Mouse (Mus musculus) urinary bladder, postnatal 25 days (tissue): ENCODE data around the gene Zc3h12a.

Experiments
- DNase-seq: peaks from one replicate; pipeline ENCODE4 v3.0.0; 2022; ENCODE audit warnings: low spot score

Zc3h12a gene

DNA sequence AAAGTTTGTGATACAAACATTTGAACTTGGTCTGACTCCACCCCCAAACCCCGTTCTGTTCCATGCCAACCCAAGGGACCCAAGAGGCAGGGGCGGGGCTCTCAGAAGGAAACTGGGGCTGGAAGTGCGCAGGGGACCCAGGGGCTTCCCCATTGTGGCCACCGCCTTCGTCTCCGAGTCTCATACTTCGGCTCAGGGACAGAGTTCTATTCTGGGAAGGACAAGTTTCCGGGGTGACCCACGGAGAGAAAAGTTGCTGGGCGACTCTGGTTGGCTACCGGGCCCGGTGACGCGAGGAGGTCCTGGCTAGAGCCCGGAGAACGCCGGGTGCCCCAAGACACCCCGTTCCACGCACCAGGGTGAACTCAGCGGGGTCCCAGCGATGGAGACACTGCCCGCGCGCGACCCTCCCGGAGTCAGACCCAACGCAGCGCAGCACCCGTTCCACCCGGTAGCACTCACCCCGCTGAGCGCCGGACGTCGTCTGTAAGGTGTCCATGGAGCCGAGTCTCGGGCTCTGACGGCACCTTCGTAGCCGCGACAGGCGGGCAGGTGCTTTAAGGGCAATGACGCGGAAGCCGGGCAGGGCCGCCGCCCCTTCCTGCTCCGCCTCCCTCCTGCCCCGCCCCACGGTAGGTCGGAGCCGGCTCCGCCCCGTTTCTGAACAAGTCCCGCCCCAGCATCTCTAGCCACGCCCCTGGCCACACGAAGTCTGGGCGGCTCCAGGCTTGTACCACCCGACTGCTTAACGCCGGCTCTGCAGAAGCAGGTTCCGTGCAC is at the start of gene Zc3h12a:
Gene Zc3h12a (minus strand): TSS at position 536 of the 780 bp plus-strand sequence.
- DNase-seq = peak; percentile 92

DNA sequence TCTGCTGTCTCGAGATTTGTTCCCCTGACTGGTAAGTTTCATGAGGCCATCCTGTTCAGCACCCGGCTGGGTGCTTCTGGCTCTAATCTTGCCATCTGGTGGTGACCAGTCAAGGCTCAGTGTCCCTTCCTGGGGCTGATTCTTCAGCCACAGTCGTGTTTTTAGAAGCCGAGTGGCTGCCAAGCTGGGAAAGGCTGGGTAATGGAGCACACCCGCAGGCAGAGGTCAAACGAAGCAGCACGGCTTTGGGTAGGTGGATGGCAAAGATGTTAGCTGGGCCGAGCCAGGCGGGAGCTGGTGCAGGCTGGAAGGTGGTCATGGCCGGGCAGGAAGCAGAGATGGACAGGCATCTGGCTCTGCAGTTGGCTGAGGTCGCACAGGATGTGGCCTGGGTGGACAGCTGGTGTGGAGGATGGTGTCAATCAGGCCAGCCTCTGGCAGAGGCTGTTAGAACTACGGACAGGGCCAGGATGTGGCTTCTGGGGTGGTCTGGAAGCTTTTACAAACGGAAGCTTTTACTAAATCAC is 49.1 kb upstream of the Zc3h12a start:
- no peak for DNase-seq

DNA sequence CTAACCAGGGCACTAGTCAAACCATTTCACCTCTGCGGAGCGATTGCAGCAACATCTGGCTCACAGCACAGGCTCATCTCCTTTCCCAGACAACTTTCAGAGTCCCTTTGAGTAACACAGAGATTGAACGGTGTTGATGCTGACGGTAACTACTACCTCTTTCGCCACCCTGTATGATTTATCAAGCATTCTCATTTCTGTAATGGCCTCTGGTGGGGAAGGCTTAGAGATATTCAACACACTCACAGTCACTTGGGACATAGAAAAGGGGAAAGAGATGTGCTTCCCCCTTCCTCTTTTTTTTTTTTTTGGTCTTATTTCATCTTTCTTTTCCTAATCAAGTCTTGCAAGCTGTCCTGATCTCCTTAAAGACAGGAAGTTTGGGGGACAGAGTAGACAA is 48.5 kb upstream of the Zc3h12a start:
- DNase-seq = no peak

DNA sequence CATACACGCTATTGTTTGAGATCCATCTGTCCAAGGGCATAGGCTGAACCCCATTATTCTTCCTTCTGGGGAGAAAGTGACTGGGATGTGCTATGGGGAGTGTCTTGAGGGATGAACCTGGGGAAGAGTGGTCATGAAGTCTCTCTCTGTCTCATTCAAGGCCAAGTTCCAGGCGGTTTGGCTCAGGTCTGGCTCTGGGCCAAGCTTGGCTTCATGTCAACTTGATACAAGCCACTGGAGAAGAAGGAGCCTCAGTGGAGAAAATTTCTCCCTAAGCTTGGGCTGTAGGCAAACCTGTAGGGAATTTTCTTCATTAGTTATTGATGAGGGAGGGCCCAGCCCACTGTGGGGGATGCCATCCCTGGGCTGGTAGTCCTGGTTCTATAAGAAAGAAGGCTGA is 48.0 kb upstream of the Zc3h12a start:
- DNase-seq = no peak

DNA sequence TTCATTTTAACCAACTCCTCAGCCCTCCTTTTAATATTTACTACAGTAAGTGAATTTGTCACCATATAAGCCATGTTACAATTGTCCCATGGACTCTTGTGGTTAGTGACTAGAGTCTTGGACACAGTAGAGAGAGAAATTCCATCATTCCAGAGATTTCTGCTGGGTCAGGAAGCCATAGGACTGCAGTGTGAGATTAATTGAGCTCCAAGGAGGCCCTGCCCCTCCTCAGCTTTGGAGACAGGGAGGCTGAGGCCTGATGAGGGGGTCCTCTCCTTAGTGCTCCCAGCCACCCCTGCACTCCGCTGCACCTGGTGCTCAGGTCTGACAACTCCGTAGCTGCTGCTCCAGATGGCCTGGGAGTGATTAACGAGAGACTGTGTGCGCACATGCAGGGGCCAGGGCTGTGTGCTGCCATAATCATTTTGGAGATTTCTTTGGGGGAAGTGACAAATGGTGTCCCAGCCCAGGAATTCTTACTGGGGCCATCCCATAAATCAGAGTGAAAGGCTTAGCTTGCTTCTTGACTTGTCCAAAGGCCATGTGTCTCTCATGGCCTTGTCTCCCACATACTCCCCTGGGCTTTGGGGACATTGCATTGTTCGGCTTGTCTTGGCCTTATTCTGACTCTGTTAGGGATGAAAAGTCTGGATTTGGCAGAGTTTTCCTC is 47.0 kb upstream of the Zc3h12a start:
- DNase-seq = no peak

DNA sequence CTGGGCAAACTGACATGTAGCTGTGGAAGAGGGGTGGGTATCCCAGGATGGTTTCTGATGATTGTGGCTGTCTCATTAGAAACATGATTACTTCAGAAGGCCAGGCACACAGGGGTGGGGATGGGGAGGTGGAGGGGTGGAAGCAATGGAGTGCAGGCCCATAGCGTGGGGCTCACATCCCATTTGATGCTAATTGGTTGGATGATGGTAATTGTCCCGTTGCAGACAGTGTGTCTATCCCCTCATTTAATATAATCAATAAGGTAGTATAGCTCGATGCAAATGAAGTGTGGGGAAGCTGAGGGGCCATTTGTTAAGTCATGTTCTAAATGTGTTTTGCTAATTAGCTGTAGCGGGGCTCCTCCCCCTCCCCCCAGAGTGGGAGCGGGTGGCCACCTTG is 45.5 kb upstream of the Zc3h12a start:
- DNase-seq = no peak

DNA sequence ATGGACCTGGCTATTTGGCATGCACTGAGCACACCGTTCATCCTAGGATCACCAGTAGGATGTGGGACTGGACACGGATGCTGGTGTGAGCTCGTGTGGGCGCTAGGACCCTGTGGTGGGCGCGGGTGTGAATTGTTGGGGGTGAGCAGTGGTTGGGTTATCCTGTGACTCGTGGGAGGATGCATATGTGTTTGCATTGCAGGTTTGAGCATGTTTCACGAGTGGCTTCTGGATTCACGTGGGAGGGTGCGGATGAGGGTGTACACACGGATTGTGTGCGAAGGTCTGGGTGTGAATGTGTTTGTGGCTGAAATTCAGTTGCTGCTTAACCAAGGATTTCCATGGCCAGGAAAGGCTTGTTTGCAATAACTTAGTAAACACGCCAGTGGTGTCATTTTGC is 45.1 kb upstream of the Zc3h12a start:
- no peak for DNase-seq

DNA sequence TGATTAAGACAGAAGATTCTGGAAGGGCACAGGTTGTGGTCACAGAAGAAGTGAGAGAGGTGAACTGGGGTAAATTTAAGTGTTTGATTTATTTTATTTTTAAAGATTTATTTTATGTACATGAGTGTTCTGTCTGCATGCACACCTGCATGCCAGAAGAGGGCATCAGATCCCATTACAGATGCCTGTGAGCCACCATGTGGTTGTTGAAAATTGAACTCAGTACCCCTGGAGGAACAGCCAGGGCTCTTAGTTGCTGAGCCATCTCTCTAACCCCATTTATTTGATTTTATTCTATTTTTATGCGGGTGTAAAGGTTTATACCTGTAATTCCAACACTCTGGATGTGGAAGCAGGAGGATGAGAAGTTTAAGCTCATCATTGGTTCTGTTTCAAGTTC is 40.1 kb upstream of the Zc3h12a start:
- no peak for DNase-seq

DNA sequence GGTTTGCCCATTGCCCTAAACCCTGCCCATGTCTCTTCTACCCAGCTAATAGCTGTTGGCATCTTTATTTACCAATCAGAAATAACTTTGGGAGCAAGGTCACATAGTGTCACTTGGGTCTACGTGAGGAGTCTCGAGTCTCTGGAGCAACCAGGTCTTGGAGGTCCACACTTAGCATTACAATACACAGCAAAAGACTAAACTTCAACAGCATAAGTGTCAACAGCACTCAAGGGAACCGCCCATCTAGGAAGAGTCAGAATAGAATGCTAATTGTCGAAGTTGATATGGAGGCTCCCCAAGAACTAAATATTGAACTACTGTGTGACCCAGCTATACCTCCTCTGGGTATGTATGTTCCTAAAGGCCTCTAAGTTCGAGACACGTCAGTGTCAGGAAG is 37.2 kb upstream of the Zc3h12a start:
- no peak for DNase-seq

DNA sequence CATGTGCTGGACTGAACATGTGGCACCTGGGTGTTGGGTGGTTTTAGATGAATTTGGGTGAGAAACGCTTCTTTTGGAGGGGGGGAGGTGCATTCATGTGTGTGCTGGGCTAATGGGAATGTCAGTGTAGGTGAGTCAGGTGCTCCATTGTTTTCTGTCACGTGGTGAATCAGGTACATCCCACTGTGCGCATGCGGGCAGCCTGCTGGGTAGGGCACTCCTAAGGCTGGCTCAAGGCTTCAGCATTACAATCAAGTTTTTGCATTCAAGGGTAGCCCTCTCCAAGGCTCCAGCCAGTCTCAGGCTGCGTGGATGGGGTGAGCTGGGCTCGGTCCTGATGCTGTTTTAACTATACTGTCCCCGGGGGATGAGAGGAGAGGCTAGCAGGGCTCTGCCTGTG is 35.1 kb upstream of the Zc3h12a start:
- no peak for DNase-seq

DNA sequence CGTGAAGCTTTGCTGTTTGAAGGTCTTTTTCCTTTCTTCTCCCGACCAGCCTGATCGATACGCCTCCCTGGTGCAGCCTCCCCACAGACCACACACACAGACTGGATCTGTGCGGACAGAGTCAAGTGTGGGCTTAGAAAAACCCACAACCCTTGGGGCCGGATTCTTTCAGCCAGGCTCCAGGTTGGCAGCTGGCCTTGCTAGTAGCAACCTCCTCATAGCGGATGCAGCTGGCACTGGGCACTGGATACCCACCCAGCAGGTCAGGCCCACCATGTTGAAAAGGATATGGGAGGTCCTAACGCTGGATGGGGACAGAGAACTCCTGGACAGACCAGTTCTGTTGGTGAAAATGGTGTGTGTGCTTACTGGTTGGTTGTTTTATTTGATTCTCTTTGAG is 33.8 kb upstream of the Zc3h12a start:
- no peak for DNase-seq

DNA sequence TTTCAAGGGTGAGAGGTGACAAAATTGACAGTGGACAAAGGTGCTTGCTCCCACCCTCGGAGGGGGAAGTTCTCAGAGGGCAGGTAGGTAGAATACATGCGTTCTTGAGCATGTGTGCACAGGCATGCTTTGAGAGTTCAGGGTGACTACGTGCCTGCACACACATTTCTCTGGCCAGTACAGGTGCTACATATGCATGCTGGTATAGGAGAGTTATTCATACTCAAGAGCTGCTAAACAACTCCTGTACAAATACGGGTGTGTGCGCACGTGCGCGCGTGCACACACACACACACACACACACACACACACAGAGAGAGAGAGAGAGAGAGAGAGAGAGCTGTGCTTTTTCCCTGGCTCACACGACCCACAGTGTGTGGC is 33.3 kb upstream of the Zc3h12a start:
- no peak for DNase-seq

DNA sequence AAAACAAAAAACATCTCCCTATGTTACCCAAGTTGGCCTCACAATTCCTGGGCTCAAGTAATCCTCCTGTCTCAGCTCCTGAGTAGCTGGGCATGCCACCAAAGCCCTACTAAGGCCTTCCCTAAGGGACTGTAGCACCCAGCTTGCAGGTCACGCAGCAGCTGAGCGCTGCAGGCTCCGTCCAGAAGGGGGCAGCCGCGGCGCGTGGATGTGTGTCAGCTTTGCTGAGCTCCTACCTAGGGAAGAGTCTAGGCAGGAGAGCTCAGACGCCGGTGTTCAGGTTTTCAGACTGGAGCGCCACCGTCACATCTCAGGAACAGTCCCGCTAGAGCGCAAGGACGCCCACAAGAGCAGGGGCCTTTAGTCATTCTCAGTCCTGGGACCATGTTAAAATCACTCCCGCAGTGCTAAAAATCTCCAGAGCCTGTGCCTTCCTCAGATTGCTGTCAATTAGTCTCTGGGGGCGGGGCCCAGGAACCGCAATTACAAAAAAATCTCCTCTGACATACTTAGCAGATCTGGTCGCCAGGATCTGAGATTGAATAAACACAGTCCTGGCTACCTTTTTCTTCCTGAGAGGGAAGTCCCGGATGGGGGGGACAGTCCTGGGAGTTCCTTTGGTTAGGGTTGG is 32.8 kb upstream of the Zc3h12a start:
- DNase-seq = peak; percentile 91

DNA sequence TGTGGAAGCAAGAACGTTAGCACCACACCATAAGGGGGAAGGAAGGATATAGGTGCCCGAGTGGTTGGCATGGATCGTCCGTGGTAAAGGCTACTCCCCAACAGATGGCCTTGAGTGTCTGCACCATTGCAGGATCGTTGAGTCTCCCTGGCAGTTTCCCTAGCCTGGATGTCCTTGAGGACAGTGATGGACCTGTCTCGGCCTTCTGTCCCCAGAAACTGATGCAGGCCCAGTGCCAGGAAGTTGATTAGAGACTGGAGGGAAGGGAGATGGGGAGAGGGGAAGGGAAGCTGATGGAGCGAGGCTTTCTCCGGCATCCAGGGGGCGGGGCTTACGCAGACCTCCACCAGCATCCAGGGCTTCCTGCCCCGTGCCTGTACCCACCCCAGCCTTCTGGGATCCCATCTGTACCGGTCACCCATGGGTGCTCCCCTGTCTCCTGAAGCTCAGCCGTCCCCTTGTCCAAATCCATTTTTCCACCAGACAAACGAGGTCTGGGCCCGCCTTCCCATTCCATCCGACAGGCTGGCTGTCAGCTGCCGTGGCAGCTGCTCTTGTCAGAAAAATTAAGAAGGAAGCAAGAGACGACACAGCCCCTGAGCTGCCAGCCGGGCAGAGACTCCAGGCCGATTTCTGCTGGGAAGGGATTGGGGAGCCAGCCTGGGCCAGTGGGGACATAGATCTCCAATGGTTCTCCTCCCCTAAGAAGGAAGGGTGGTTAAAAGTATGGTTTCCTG is 31.1 kb upstream of the Zc3h12a start:
- no peak for DNase-seq

DNA sequence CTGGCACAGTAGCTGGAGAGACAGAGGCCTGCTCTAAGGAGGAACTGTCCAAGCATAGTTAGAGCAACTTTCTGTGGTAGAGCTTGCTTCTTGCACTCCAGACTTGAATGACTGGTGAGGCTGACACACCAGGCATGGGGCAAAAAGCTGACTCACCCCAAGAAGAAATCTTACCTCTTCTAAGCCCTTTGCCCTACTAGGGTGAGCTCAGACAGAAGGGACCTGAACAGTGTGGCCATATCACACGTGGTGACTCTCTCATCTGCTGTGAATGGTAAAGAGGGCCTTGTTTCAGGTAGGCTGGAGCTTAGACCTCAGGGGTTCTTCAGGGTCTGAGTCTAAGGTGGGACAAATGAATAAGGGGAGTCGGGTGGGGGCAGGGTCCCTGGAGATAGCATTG is 30.4 kb upstream of the Zc3h12a start:
- DNase-seq = no peak

DNA sequence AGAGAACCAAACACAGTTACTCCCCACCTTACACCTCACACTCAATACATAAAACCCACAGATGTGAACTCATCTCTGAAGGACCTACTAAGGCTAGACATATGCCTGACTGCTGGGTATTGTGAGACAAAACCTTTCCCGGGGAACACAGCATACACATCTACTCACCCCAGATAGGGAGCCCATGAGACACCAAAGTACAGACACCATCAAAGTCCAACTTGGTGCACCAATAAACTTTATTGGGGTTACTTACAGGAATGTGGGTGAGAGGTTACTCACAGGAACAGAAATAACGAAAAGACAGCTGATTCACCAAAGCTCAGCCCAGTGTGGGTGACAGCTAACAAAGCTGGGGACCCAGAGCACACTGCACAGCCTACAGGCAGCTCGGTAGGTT is 29.7 kb upstream of the Zc3h12a start:
- no peak for DNase-seq

DNA sequence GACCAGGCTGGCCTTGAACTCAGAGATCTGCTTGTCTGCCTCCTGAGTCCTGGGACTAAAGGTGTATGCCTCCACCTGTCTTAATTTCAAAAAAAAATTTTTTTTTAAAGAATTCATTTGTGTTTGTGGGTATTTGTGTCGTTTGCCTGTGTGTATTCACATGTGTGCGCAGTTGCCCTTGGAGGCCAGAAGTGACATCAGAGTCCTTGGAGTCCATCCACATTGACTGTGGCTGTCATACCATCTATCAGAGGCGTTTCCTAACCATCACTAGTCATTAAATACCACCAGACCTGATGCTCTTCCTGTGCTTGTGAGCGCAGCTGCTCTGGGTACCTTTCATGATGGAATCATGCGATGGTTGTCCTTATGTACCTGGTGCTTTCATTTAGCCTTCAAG is 28.0 kb upstream of the Zc3h12a start:
- no peak for DNase-seq

DNA sequence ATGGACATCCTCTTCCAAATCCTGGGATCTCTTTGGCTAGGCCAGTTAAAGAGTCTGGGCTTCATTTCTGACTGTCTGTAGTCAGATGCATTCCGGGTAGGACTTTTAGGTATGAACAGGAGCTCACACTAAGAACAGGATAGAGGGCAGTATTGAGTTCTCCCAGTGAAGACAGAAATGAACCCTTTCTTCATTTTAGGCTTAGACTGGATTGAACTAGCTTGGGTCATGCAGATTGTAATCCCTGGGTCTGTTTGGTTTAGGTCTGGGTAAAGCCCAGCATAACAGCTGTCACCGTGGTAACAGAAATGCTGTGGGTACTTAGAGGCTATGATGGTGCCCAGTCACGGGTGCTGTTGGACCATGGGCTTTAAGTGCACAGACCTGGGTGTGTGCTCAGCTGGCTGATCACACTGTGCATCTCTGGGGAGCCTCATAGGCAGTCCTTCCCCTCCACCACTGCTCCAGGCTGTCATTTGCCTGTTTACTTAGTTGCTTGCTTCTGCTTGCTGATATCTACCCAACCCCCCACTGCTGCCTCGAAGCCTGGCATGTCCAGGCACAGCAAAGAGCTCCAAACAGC is 26.1 kb upstream of the Zc3h12a start:
- DNase-seq = no peak

DNA sequence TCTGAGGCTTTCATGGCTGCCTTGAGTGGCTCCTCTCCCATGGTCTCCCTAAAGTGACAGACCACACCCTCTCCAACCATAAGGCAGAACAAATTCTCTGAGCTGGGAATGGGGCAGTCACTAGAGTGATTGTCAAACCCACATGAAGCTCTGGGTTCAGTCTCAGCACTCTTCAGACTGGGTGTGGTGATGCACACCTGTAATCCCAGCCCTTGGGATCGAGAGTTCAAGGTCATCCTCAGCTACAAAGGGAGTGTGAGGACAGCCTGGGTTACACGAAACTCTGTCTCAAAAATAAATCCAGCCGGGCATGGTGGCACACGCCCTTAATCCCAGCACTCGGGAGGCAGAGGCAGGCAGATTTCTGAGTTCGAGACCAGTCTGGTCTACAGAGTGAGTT is 24.8 kb upstream of the Zc3h12a start:
- no peak for DNase-seq

DNA sequence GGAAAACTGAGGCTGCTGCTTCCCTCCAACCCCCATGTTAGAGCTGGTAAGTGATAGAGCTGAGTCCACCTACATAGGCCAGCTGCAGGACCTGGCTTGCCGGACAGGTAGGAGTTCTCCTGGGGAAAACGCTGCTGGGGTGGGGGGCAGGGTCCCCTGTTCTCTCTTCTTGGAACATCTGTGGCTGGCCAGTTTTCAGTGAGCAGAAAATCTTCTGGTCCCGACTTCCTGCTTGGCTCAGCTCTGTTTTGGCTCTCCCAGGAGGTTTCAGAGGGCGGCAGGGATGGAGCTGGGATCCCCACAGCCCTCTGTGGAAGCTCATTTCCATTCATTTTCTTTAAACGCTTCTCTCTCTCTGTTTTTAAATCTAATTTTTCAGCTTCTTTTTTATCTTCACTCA is 21.8 kb upstream of the Zc3h12a start:
- DNase-seq = no peak

DNA sequence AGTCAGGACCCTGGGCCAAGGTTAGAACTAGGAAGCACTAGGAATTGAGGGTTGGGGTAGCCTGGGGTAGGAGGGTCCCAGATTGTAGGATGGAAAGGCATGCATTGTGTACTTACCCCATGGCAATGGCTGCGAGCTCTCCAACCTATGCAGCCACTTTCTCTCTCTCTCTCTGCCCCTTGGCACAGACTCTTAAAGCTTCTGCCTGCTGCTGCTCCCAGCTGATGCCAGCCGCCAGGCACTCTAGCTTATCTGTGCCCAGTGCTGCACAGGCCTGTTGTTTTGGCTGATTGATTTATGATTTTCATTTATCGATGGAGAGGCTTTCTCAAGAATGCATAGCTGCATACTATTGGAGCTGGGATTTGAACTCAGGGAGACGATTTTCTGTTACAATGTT is 20.3 kb upstream of the Zc3h12a start:
- no peak for DNase-seq

DNA sequence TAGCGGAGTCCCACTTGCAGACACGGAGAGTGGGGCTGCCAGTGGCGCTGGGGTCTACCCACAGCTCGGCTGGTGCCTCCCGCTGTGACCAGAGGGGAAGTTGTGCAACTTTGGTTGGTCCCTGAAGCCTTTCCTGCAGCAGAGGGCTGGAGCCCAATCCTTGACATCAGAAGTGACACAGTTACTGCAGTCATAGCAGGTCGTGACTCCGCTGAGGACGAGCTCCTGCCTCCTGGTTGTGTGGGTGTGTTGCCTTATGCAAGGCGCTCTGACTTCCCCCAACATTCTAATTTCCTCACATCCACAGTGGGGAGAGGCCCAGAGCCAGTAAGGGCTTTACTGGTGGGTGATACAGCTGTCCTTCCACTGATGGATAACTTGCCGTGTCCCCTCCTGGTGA is 17.6 kb upstream of the Zc3h12a start:
- no peak for DNase-seq
